Mouse (Mus musculus) megakaryocyte, embryonic 14.5 days (primary cell): ENCODE data around the gene Tmem204.

Source experiments
- FLI1 ChIP-seq: IDR thresholded peaks from 2 replicates; pipeline ENCODE4 v1.6.1; 2012; ENCODE audit warnings: low read length, inconsistent platforms, mixed read lengths
- GATA1 ChIP-seq: IDR thresholded peaks from 3 replicates; pipeline ENCODE4 v1.6.1; 2012; ENCODE audit warnings: mixed read lengths, low read length, inconsistent platforms, borderline replicate concordance

DNA sequence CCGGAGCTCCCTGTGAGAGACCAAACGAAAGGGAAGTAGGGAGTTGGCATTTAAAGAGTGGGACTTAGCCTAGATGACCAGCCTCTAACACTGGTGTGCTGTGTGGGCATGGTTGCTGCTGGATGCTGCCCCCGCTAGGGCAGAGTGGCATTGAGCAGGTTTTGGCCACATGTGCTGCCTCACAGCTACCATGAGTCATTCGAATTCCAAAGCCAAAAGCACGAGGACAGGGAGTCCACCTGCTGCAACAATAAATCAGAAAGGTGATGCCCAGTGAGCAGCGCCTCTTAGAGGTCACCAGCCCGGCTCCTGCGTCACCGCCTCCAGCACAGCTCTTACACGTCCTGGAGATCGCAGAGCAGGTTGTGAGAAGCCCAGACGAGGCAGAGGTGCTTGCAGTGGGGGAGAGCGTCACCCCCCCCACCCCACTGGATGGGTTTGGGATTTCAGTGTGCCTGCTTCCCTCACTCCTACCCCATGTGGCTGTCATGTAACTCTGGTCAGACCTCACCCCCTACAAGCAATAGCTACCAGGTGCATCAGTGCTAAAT lies 1.5 kb upstream of the Tmem204 start:
- TF ChIP-seq GATA1 (no peak), FLI1 (no peak)
